Mouse (Mus musculus) limb, embryonic 11.5 days (tissue): ENCODE results near the gene Tbcb. TPM values are rescaled to one million over a fixed set of nuclear protein-coding genes. Genes with fewer than 3 reads are reported as not detected.

ENCODE experiments used
- ATAC-seq: fragments of 200-750 bp; cut with Nextera tagmentation; 2 replicates; pipeline ENCODE4 v1.8.0; 2017; ENCODE audit warnings: low read depth; ENCODE audit not compliant: insufficient number of reproducible peaks, low FRiP score, low TSS enrichment
- DNase-seq: peaks from one replicate; pipeline ENCODE4 v3.0.0-alpha.2; 2015; ENCODE audit warnings: low spot score
- H3K27ac ChIP-seq: fragments of 300-500 bp; sonication (generic); replicated peaks from 2 replicates; pipeline ENCODE4 v1.5.1; 2014; ENCODE audit warnings: low read depth, mild to moderate bottlenecking, low read length
- H3K27me3 ChIP-seq: fragments of 300-500 bp; sonication (generic); 2 replicates; pipeline ENCODE4 v1.6.1; 2014; ENCODE audit warnings: mild to moderate bottlenecking, low read length, mixed read lengths; ENCODE audit not compliant: control insufficient read depth, insufficient read depth
- H3K36me3 ChIP-seq: fragments of 300-500 bp; sonication (generic); 2 replicates; pipeline ENCODE4 v1.6.1; 2014; ENCODE audit warnings: mild to moderate bottlenecking, low read length, moderate library complexity, mixed read lengths; ENCODE audit not compliant: control insufficient read depth, insufficient read depth
- H3K4me1 ChIP-seq: fragments of 300-500 bp; sonication (generic); 2 replicates; pipeline ENCODE4 v1.6.1; 2014; ENCODE audit warnings: low read length, mixed read lengths; ENCODE audit not compliant: control insufficient read depth, insufficient read depth
- H3K4me2 ChIP-seq: fragments of 300-500 bp; sonication (generic); 2 replicates; pipeline ENCODE4 v1.6.1; 2014; ENCODE audit warnings: low read depth, mild to moderate bottlenecking, moderate library complexity; ENCODE audit not compliant: severe bottlenecking
- H3K4me3 ChIP-seq: fragments of 300-500 bp; sonication (generic); 2 replicates; pipeline ENCODE4 v1.5.1; 2014; ENCODE audit warnings: low read depth, low read length
- H3K9ac ChIP-seq: fragments of 300-500 bp; sonication (generic); 2 replicates; pipeline ENCODE4 v1.6.1; 2014; ENCODE audit warnings: mild to moderate bottlenecking, low read length
- H3K9me3 ChIP-seq: fragments of 300-500 bp; sonication (generic); 2 replicates; pipeline ENCODE4 v1.6.1; 2016; ENCODE audit warnings: low read length; ENCODE audit not compliant: control insufficient read depth
- WGBS: fragments of 180-500 bp; shearing (Covaris S2); extraction: QIAGEN DNeasy Blood & Tissue Kit; methylation state at CpG from one replicate; pipeline ENCODE4 v1.1.7; 2014; 5-methylcytosine and 5-hydroxymethylcytosine counted together
- polyA plus RNA-seq: library from polyadenylated mRNA; unstranded; fragments of >200 nt; fragmentation: Nextera tagmentation; extraction: Ambion mirVana; gene quantifications from 2 replicates; pipeline ENCODE4 v1.2.1, GENCODE M21; 2014

Gene Tbcb
- polyA plus RNA-seq, 1 experiment from 2014 or later: 241 TPM

DNA sequence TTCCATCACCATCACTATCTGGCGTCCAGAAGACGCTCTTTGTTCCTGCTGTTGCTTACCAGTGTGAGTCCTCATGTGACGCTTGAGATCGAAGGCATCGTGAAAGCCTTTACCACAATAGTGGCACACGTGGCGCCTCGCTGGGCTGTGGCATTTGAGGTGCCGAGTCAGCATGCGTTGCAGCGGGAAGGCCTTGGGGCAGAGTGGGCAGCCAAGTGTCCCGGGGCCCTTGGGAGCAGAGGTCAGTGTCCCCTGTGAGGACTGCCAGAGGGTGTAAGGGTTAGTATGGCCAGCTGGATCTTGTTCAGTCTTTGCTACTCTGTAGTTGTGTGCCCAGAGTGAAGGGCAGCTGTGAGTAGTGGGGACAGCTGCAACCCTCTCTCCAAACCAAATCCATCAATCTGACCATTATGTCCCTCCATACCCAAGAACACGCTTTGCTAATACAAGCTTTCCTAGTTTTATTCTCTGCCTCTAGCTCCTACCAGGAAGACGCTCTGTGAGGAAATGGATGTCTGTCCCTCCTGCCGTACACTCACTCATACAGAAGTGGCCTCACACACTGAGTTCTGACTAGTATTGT is 2.3 kb upstream of the Tbcb start:
- WGBS: 95% methylated on average over 15 of the region's 15 CpGs
- ATAC-seq: no peak
- Histone ChIP-seq H3K27me3 (no peaks in the 10 kb centered on the region), H3K4me3 (no peak overlapping the region), H3K4me2 (no peak overlapping the region), H3K9me3 (no peaks in the 10 kb centered on the region), H3K36me3 (0 out of 2 replicates have a peak, but pooled peaks cover 4% of the 10 kb centered on the region), H3K4me1 (peaks cover 5% of the 10 kb centered on the region), H3K9ac (no peak overlapping the region), H3K27ac (no peak overlapping the region)
- no peak for DNase-seq

- Histone ChIP-seq H3K4me1 (peaks cover 5% of the 10 kb centered on the region), H3K27ac (no peak overlapping the region), H3K27me3 (no peaks in the 10 kb centered on the region), H3K36me3 (0 out of 2 replicates have a peak, but pooled peaks cover 4% of the 10 kb centered on the region), H3K9me3 (no peaks in the 10 kb centered on the region), H3K4me2 (peak overlapping the region; percentile 78; the same call in 1 of the 2 replicates), H3K9ac (no peak overlapping the region), H3K4me3 (peak overlapping the region; percentile 57; the same call in 1 of the 2 replicates)
- ATAC-seq: no peak
- WGBS: 88% methylated on average over 20 of the region's 20 CpGs
- DNase-seq: no peak
Measured at GRCm38 (mm10) chr7:30233387-30233786, 1.3 kb upstream of the Tbcb start.

DNA sequence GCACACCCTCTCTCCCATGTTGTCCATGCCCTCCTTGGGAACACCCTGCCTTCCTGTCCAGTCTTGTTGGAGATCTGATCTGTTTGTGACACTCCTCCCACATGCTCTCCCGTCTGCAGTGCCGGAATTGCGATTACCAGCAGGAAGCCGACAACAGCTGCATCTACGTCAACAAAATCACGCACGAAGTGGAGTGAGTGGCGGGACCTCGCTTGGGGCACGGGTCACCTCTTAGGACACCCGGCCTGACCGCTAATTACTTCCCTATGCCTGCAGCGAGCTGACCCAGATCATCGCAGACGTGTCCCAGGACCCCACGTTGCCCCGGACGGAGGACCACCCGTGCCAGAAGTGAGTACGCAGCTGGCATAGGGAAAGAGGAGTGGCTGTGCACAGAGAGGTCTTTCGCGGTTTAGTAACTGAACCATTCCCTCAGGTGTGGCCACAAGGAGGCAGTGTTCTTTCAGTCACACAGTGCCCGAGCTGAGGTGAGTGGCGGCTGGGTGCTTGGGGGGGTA is 618 bp upstream of the Tbcb start:
- Histone ChIP-seq H3K36me3 (0 out of 2 replicates have a peak, but pooled peaks cover 4% of the 10 kb centered on the region), H3K27me3 (no peaks in the 10 kb centered on the region), H3K4me3 (peak overlapping the region; percentile 57), H3K4me1 (peaks cover 5% of the 10 kb centered on the region), H3K27ac (peak overlapping the region; percentile 85), H3K9me3 (no peaks in the 10 kb centered on the region), H3K9ac (peak overlapping the region; percentile 70), H3K4me2 (peak overlapping the region; percentile 78)
- peak; percentile 14; the same call in 1 of the 2 replicates for ATAC-seq
- peak; percentile 79 for DNase-seq
- 4% methylated on average over 24 of the region's 24 CpGs for WGBS

DNA sequence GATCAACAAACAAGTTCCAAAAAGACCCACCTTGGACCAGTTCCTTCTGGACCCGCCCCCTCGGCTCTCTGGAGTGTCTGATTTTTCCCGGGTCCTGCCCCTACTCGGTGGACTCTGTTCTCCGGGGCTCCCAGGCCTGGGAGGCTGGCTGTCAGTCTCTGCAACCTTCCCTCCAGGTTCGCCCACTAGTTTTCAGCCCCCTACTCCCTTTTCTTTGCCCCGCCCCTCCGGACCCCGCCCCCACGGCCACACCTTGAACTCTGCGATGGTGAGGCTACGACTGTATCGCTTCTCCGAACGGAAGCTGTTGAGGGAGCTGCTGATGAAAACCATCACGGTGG is 774 bp downstream of the Tbcb start:
- peak overlapping the region; percentile 57 for H3K4me3 ChIP-seq
- H3K9ac ChIP-seq: peak overlapping the region; percentile 70
- H3K4me2 ChIP-seq: peak overlapping the region; percentile 78
- no peak overlapping the region for H3K27ac ChIP-seq
- H3K36me3 ChIP-seq: peaks cover 11% of the 10 kb centered on the region; the same call in 1 of the 2 replicates
- ATAC-seq (peak; percentile 27), DNase-seq (no peak)
- peaks cover 5% of the 10 kb centered on the region for H3K4me1 ChIP-seq
- H3K9me3 ChIP-seq: no peaks in the 10 kb centered on the region
- WGBS: under 1% methylated on average over 16 of the region's 16 CpGs
- H3K27me3 ChIP-seq: no peaks in the 10 kb centered on the region

GRCm38 (mm10) chr7:30224206-30224605 is 7.9 kb downstream of the Tbcb start:
- Histone ChIP-seq H3K9me3 (no peaks in the 10 kb centered on the region), H3K4me1 (0 out of 2 replicates have a peak, but pooled peaks cover 2% of the 10 kb centered on the region), H3K4me3 (no peak overlapping the region), H3K27me3 (no peaks in the 10 kb centered on the region), H3K27ac (no peak overlapping the region), H3K36me3 (peaks cover 21% of the 10 kb centered on the region), H3K4me2 (no peak overlapping the region), H3K9ac (no peak overlapping the region)
- DNase-seq (no peak), ATAC-seq (no peak)
- 92% methylated on average over 12 of the region's 12 CpGs for WGBS

GRCm38 (mm10) chr7:30222205-30222604 is 9.9 kb downstream of the Tbcb start:
- Histone ChIP-seq H3K9me3 (no peaks in the 10 kb centered on the region), H3K27me3 (no peaks in the 10 kb centered on the region), H3K36me3 (peaks cover 21% of the 10 kb centered on the region), H3K4me3 (no peak overlapping the region), H3K4me2 (no peak overlapping the region), H3K9ac (no peak overlapping the region), H3K4me1 (0 out of 2 replicates have a peak, but pooled peaks cover 2% of the 10 kb centered on the region), H3K27ac (no peak overlapping the region)
- ATAC-seq: no peak
- no peak for DNase-seq
- WGBS: 93% methylated on average over 5 of the region's 5 CpGs

DNA sequence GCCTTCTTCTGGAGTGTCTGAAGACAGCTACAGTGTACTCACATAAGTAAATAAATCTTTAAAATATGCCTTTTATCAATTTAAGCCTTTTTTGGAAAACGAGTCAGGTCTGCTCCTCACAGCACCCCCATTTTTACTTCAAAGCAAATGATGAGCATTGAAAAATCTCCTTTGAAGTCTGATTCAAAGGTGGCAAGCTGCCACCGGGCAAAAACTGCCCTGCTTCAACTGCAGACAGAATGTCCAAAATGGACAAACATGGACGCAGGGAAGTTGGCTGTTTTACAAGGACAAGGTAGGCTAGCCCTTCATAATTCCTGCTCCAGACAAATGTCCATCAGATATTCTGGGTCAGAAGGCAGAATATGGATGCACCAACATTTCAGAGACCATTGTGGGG is 10.6 kb downstream of the Tbcb start:
- no peak overlapping the region for H3K4me3 ChIP-seq
- WGBS: 84% methylated on average over 3 of the region's 3 CpGs
- H3K27me3 ChIP-seq: no peaks in the 10 kb centered on the region
- no peaks in the 10 kb centered on the region for H3K9me3 ChIP-seq
- H3K4me2 ChIP-seq: no peak overlapping the region
- DNase-seq: no peak
- H3K27ac ChIP-seq: no peak overlapping the region
- no peak overlapping the region for H3K9ac ChIP-seq
- H3K36me3 ChIP-seq: peaks cover 15% of the 10 kb centered on the region
- ATAC-seq: no peak
- 0 out of 2 replicates have a peak, but pooled peaks cover 2% of the 10 kb centered on the region for H3K4me1 ChIP-seq

- no peaks in the 10 kb centered on the region for H3K27me3 ChIP-seq
- H3K9ac ChIP-seq: peak overlapping the region; percentile 38
- H3K9me3 ChIP-seq: no peaks in the 10 kb centered on the region
- ATAC-seq: no peak
- H3K4me1 ChIP-seq: 0 out of 2 replicates have a peak, but pooled peaks cover 2% of the 10 kb centered on the region
- H3K27ac ChIP-seq: no peak overlapping the region
- peak overlapping the region; percentile 65 for H3K4me2 ChIP-seq
- peak overlapping the region; percentile 26 for H3K4me3 ChIP-seq
- H3K36me3 ChIP-seq: peaks cover 8% of the 10 kb centered on the region
- WGBS: 23% methylated on average over 11 of the region's 11 CpGs
- no peak for DNase-seq
Measured at GRCm38 (mm10) chr7:30220008-30220356, 12.1 kb downstream of the Tbcb start.
